Mouse (Mus musculus) MEL (cell line): Measurements from ENCODE around the gene Eaf1.
A peak's percentile ranks its signal among the peaks of the same experiment; 100 is the strongest.

Experiments
- NELFE ChIP-seq: IDR thresholded peaks from 2 replicates; pipeline ENCODE4 v1.6.1; 2011; ENCODE audit warnings: low read depth, low read length, improper control_type of control experiment
- TCF12 ChIP-seq: IDR thresholded peaks from 2 replicates; pipeline ENCODE4 v1.6.1; 2014; ENCODE audit warnings: low read depth, mild to moderate bottlenecking, inconsistent platforms, low read length, improper control_type of control experiment, moderate library complexity
- USF1 ChIP-seq: IDR thresholded peaks from 2 replicates; pipeline ENCODE4 v1.6.1; 2014; ENCODE audit warnings: low read depth, mild to moderate bottlenecking, inconsistent platforms, low read length, improper control_type of control experiment, moderate library complexity
- ZNF384 ChIP-seq: IDR thresholded peaks from 2 replicates; pipeline ENCODE4 v1.6.1; 2012; ENCODE audit warnings: low read depth, mild to moderate bottlenecking, inconsistent platforms, low read length, improper control_type of control experiment

DNA sequence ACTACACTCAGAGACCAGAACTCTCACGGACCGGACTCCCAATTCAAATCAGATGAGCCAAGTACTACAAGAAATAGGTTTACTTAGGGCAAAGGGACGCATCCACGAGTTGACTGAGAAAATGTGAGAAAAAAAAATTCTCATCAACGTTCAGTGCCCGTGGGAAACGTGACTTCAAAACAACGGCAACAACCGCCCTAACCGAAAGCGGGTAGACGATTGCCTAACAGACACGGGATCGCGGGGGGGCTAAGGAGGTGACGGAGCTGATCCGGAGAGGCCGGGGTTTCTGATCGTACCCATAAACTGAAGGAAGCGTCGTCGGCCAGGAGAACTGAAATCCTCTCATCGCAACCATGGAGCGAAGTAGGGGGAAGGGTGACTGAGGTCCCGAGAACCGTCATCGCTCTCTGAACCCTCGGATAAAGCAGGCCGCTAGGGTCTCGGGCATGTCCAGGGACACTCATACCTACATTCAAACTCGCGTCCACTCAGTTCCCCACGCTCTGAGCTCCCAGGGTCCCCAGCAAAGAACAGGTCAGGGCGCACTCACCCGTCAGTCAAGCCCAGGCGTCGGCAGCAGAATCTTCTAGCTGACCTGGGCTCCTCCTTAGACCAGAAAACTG is at the start of gene Eaf1:
- no peak for TF ChIP-seq NELFE
- no peak for TF ChIP-seq TCF12
- no peak for TF ChIP-seq USF1
- peak; percentile 43; the same call in 1 of the 2 replicates for TF ChIP-seq ZNF384
